Mouse (Mus musculus) kidney, postnatal 0 days (tissue): ENCODE results near the gene Tbx4. TPM values are rescaled to one million over a fixed set of nuclear protein-coding genes. Genes with fewer than 3 reads are reported as not detected.
A peak's percentile ranks its signal among the peaks of the same experiment; 100 is the strongest.

Source experiments
- ATAC-seq: fragments of 200-750 bp; cut with Nextera tagmentation; replicated peaks from 2 replicates; pipeline ENCODE4 v1.8.0; 2017; ENCODE audit warnings: low read depth, moderate number of reproducible peaks, moderate TSS enrichment, moderate library complexity; ENCODE audit not compliant: low FRiP score
- DNase-seq: peaks from one replicate; pipeline ENCODE4 v3.0.0-alpha.2; 2016; ENCODE audit warnings: low spot score
- H3K27ac ChIP-seq: fragments of 300-500 bp; sonication (generic); 2 replicates; pipeline ENCODE4 v1.5.1; 2014; ENCODE audit warnings: mild to moderate bottlenecking
- H3K27me3 ChIP-seq: fragments of 300-500 bp; sonication (generic); 2 replicates; pipeline ENCODE4 v1.6.1; 2014; ENCODE audit warnings: low read length, mixed read lengths; ENCODE audit not compliant: insufficient read depth
- H3K36me3 ChIP-seq: fragments of 300-500 bp; sonication (generic); 2 replicates; pipeline ENCODE4 v1.6.1; 2014; ENCODE audit warnings: low read length, mixed read lengths; ENCODE audit not compliant: insufficient read depth
- H3K4me1 ChIP-seq: fragments of 300-500 bp; sonication (generic); replicated peaks from 2 replicates; pipeline ENCODE4 v1.6.1; 2014; ENCODE audit warnings: antibody characterized with exemption, low read length, mixed read lengths; ENCODE audit not compliant: insufficient read depth
- H3K4me2 ChIP-seq: fragments of 300-500 bp; sonication (generic); 2 replicates; pipeline ENCODE4 v1.6.1; 2014; ENCODE audit warnings: mild to moderate bottlenecking, low read length, moderate library complexity, mixed read lengths
- H3K4me3 ChIP-seq: fragments of 300-500 bp; sonication (generic); replicated peaks from 2 replicates; pipeline ENCODE4 v1.5.1; 2014; ENCODE audit warnings: low read depth, low read length
- H3K9ac ChIP-seq: fragments of 300-500 bp; sonication (generic); 2 replicates; pipeline ENCODE4 v1.6.1; 2014; ENCODE audit warnings: low read depth, low read length
- H3K9me3 ChIP-seq: fragments of 300-500 bp; sonication (generic); replicated peaks from 2 replicates; pipeline ENCODE4 v1.6.1; 2016; ENCODE audit warnings: low read length, inconsistent platforms, mixed read lengths
- CTCF ChIP-seq: IDR thresholded peaks from 2 replicates; pipeline ENCODE4 v1.5.1; 2016; ENCODE audit warnings: antibody characterized with exemption, low read depth, mild to moderate bottlenecking, moderate library complexity
- WGBS: fragments of 180-500 bp; shearing (Covaris S2); extraction: QIAGEN DNeasy Blood & Tissue Kit; methylation state at CpG from one replicate; pipeline ENCODE4 v1.1.7; 2014; 5-methylcytosine and 5-hydroxymethylcytosine counted together
- polyA plus RNA-seq: library from polyadenylated mRNA; unstranded; fragments of >200 nt; fragmentation: Nextera tagmentation; extraction: Ambion mirVana; gene quantifications from 2 replicates; pipeline ENCODE4 v1.2.1, GENCODE M21; 2015

Gene Tbx4
- polyA plus RNA-seq, 1 experiment from 2014 or later: 0.07 TPM

DNA sequence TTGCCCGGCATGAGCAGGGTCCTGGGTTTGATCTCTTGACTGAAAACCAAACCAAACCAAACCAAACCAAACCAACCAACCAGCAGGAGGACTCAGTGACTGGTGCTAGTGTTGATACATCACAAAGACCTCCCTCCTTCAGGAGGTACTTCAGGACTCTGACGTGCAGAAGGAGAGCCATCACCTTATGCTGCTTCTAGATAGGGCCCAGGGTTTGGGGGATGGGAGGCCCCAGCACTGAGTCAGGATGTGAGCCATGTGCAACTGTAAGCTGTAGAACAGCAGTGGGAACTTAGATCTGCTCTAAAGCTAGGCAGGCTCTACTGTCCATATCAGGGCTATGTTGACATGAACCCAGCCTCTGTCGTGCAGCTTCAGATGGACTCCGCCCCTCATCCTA, 41.9 kb downstream of the Tbx4 start:
- no peak overlapping the region for H3K4me3 ChIP-seq
- H3K9me3 ChIP-seq: no peaks in the 10 kb centered on the region
- WGBS: 81% methylated on average over 4 of the region's 4 CpGs
- no peak overlapping the region for H3K9ac ChIP-seq
- H3K4me2 ChIP-seq: no peak overlapping the region
- H3K36me3 ChIP-seq: no peaks in the 10 kb centered on the region
- H3K27me3 ChIP-seq: peaks cover 10% of the 10 kb centered on the region; the same call in 1 of the 2 replicates
- no peak for TF ChIP-seq CTCF
- H3K4me1 ChIP-seq: no peaks in the 10 kb centered on the region
- no peak for ATAC-seq
- H3K27ac ChIP-seq: no peak overlapping the region
- DNase-seq: no peak

GRCm38 (mm10) chr11:85929651-85930050, 43.4 kb downstream of the Tbx4 start:
- no peak overlapping the region for H3K9ac ChIP-seq
- WGBS: 86% methylated on average over 6 of the region's 6 CpGs
- DNase-seq (no peak), ATAC-seq (no peak)
- peaks cover under 1% of the 10 kb centered on the region; the same call in 1 of the 2 replicates for H3K27me3 ChIP-seq
- TF ChIP-seq CTCF: no peak
- no peak overlapping the region for H3K4me3 ChIP-seq
- no peak overlapping the region for H3K27ac ChIP-seq
- no peak overlapping the region for H3K4me2 ChIP-seq
- H3K9me3 ChIP-seq: no peaks in the 10 kb centered on the region
- no peaks in the 10 kb centered on the region for H3K36me3 ChIP-seq
- no peaks in the 10 kb centered on the region for H3K4me1 ChIP-seq

- peak; percentile 63 for DNase-seq
Measured at GRCm38 (mm10) chr11:85941785-85942570, 55.8 kb downstream of the Tbx4 start.

DNA sequence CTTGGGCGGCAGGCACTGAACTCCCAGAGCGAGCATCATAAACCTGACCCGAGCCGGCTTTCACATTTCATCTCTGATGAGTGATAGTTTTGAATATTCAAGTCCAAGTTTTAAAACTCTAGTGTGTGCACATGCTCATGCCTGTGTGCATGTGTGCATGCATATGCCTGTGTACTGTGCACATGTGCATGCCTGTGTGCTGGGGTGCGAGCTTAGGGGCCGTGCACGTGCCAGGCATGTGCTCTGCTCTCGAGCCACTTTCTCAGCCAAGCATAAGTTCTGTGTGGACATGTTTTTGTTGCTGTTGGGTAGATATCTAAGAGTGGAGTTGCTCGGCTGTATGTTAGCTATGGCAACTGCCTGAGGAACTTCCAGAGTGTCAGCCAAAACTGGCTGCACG, 62.5 kb downstream of the Tbx4 start:
- Histone ChIP-seq H3K36me3 (no peaks in the 10 kb centered on the region), H3K4me3 (no peak overlapping the region), H3K4me1 (no peaks in the 10 kb centered on the region), H3K9me3 (no peaks in the 10 kb centered on the region), H3K4me2 (no peak overlapping the region), H3K27me3 (no peaks in the 10 kb centered on the region), H3K27ac (no peak overlapping the region), H3K9ac (no peak overlapping the region)
- ATAC-seq (no peak), DNase-seq (no peak)
- TF ChIP-seq CTCF: no peak
- 81% methylated on average over 10 of the region's 10 CpGs for WGBS

More at GRCm38 (mm10) chr11:85941785-85942570, 55.8 kb downstream of the Tbx4 start:
- Histone ChIP-seq H3K36me3 (no peaks in the 10 kb centered on the region), H3K4me2 (no peak overlapping the region), H3K4me3 (no peak overlapping the region), H3K27ac (peak overlapping the region; percentile 34; the same call in 1 of the 2 replicates), H3K27me3 (no peaks in the 10 kb centered on the region), H3K4me1 (no peaks in the 10 kb centered on the region), H3K9ac (peak overlapping the region; percentile 14; the same call in 1 of the 2 replicates), H3K9me3 (no peaks in the 10 kb centered on the region)
- ATAC-seq: no peak
- TF ChIP-seq CTCF: no peak
- WGBS: 43% methylated on average over 7 of the region's 7 CpGs

DNA sequence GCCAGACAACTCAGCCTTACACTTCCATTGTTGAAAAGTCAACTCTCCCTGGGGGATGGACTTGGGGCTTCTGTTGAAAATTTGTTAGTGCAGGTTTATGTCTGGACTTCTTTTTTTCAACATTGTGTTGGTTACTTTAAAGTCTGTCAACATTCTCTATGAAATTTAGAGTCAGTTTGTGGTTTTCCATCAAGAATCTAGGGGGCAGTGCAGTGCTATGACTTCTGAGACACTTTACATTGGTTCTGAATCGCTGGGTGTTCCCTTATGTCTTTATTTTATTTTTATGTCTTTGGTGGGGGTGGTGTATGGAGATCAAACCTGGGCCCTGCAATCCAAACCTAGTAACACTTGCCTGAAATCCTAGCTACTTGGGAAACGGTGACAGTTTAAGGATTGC, 63.5 kb downstream of the Tbx4 start:
- Histone ChIP-seq H3K9ac (no peak overlapping the region), H3K36me3 (no peaks in the 10 kb centered on the region), H3K27me3 (no peaks in the 10 kb centered on the region), H3K4me1 (no peaks in the 10 kb centered on the region), H3K4me2 (no peak overlapping the region), H3K4me3 (no peak overlapping the region), H3K27ac (no peak overlapping the region), H3K9me3 (no peaks in the 10 kb centered on the region)
- TF ChIP-seq CTCF: no peak
- ATAC-seq: no peak
- 69% methylated on average over 2 of the region's 2 CpGs for WGBS
- DNase-seq: no peak

GRCm38 (mm10) chr11:85952538-85952937, 66.3 kb downstream of the Tbx4 start:
- Histone ChIP-seq H3K9ac (no peak overlapping the region), H3K36me3 (no peaks in the 10 kb centered on the region), H3K27ac (no peak overlapping the region), H3K9me3 (no peaks in the 10 kb centered on the region), H3K4me3 (no peak overlapping the region), H3K4me2 (no peak overlapping the region), H3K27me3 (no peaks in the 10 kb centered on the region), H3K4me1 (no peaks in the 10 kb centered on the region)
- DNase-seq: no peak
- no peak for ATAC-seq
- WGBS: 83% methylated on average over 4 of the region's 4 CpGs
- no peak for TF ChIP-seq CTCF
